Mouse (Mus musculus) mouse embryonic stem cell (cell line): ENCODE measurements around the gene Kcnh3.

Experiments used
- in situ Hi-C, 2 experiments: fragments of 300-500 bp; cut with MboI; formaldehyde crosslinking; loops; 1 replicate in 1 of 2; 3 replicates in 1 of 2; pipeline ENCODE4 v1.14.3; 2019 to 2020; ENCODE audit warnings: low sequenced_read_pairs in 2 of 2, low pct_unique_long_range_greater_than_20kb in 1 of 2, mixed read lengths in 1 of 2; ENCODE audit not compliant: unreplicated experiment in 1 of 2

Gene Kcnh3

DNA sequence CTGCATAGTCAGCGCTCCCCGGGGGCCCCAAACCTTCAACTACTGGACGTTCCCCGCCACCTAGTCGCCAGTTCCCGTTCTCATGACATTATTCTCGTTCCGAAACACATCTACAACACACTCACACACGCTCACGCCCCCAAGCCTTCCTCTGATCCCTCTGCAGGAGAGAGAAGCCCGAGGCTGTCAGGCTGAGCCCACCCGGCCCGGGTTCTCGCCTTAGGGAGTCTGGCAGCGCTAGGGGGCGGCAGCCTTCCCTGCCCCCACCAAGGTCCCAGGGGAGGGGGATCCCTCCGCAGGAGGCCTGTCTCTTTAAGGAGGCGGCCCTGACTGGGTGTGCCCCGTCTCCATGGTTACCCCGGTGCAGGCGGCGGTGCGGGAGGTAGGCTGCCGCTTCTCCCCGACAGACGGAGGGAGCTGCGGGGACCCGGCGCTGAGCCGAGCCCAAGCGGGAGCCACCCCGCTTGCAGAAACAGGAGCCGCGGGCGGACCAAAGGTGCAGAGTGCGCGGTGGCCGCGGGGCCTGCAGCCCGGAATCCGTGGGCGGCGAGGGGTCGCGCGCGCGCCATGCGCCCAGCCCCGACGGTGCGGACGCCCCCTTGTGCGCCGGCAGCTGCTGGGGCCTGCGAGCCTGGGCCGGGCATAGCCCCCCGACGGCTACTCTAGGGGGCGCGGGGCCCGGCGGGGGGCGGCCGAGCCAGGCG lies at the start of gene Kcnh3:
Gene Kcnh3, plus strand, starts transcription at position 654 of the 704 bp plus-strand sequence.
- in situ Hi-C loops = no loop called here

DNA sequence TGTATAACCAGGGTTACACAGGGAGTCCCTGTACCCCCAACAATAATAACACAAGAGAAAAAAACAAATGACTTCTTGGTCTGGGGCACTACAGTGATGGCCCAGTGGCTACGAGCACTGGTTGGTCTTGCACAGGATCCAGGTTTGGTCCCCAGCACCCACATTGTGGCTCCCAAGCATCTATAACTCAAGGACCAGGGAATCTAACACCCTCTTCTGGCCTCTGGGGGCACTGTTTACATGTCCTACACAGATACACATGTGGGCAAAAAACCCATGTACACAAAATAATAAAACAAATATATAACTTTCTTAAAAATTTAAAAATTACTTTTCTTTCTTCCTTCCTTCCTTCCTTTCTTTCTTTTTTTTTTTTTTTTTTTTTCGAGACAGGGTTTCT lies 45.0 kb upstream of the Kcnh3 start:
- in situ Hi-C loops = no loop called here

- in situ Hi-C loops = no loop called here
These were observed 40.3 kb upstream of the Kcnh3 start for GRCm38 (mm10) chr15:99184217-99184914.

DNA sequence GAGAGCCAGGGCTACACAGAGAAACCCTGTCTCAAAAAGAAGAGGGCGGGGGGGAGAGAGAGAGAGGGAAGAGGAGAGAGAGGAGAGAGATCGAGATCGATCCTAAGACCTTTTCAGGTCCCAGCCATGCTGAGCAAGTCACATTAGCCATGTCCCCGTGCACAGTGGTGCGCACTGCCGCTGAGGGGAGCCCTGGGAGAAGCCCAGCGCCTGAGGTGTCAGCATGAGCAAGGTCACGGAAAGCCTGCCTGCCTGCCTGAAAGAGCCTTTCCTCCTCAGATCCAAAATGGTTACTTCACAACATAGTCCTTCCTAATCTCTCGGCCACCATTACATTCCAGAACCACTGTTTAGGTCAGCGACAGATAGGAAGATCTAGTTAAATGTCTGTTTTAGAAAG lies 30.3 kb upstream of the Kcnh3 start:
- in situ Hi-C loops = no loop called here

DNA sequence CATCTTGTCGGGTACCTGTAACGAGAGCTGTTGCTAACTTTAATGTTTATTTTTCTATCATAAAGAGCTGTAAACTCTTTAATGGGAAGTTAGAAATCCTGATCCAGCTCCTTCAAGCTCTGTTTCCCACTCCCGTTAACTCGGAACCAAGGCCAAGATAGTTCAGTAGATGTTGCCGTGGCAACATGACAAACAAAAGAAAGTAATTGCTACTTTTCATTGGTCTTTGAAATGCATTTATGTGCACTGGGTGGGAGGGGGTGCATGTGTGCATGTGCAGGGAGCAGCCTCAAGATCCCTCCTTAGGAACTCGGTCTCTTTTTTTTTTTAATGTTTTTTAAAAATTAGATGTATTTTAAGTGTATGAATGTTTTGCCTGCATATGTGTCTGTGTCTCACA lies 29.6 kb upstream of the Kcnh3 start:
- in situ Hi-C loops = no loop called here

- in situ Hi-C loops = no loop called here
These were observed 25.9 kb upstream of the Kcnh3 start for GRCm38 (mm10) chr15:99198761-99199160.

DNA sequence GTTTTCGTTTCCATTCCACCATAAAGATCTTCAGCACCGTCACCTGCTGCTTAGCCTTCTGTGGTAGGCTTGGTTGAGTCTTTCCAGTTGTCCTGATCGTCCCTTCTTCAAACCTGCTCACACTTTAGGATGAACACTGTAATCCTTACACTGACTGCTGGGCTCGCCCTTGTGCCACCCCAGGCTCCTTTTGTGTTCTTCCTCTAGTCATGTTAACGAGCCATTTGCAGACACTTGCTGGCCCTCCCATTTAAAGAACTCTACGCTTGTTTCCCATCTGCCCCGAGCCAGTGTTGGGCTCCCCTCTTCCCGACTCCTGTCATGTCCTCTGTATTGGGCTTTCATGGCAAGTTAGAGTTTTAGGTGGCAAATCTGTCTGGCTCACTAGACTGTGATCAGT lies 18.7 kb upstream of the Kcnh3 start:
- in situ Hi-C loops = no loop called here

GRCm38 (mm10) chr15:99213183-99213582 lies 11.5 kb upstream of the Kcnh3 start:
- in situ Hi-C loops = no loop called here

GRCm38 (mm10) chr15:99214941-99215340 lies 9.7 kb upstream of the Kcnh3 start:
- in situ Hi-C loops = no loop called here

- in situ Hi-C loops = no loop called here
These were observed 8.8 kb upstream of the Kcnh3 start for GRCm38 (mm10) chr15:99215741-99216463.

DNA sequence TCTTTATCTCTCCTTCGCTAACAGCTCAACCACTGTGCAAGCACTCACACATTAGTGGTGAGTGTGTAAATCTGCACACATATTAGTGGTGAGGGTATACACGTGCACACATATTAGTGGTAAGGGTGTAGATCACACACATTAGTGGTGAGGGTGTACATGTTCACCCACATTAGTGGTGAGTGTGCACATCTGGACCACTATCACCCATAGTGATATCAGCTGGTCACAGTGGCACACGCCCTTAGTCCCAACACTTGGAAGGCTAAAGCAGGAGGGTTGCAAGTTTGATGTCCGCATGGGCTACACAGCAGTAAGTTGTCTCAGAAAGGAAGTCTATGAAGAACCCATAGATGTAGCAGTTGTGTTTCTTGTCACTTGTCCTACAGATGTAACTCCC lies 7.0 kb upstream of the Kcnh3 start:
- in situ Hi-C loops = no loop called here

- in situ Hi-C loops = no loop called here
These were observed 3.2 kb upstream of the Kcnh3 start for GRCm38 (mm10) chr15:99221315-99221952.

DNA sequence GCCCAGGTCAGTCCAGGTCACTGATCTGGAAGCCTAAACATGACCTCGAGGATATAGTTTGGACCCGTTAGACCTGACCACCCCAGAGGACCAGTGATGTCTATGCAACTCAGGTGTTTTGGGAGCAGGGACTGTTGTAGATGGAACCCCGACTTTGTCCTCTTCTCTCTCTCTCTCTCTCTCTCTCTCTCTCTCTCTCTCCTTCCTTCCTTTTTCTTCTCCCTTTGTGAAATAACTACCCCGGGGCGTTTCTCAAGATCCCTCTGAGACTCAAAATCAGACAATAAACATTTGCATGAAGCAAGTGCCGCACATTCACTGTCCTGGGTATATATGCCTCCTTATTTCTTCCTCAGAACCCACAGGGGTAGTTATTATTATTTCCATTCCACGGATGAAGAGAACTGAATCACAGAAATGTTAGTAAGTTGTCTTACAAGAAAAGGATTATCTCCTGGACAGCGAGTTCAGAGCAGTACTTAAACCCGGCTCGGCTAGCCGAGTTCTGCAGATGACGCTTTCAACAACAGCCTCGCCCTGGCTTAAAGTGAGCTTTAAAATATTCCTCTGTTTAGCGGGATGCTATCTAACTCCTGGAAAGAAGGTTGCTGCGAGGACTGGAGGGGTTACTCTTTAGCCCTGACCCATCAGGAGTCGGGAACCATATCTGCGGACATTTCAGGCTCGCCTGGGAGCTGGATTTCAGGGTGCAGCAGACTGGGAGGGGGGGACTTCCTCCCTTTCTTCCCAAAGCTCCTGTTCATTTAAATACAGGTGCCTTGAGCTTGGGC lies 1.7 kb upstream of the Kcnh3 start:
- in situ Hi-C loops = no loop called here

- in situ Hi-C loops = no loop called here
These were observed 965 bp upstream of the Kcnh3 start for GRCm38 (mm10) chr15:99223585-99224207.

- in situ Hi-C loops = no loop called here
These were observed 585 bp downstream of the Kcnh3 start for GRCm38 (mm10) chr15:99225081-99225810.

GRCm38 (mm10) chr15:99226090-99226489 lies 1.4 kb downstream of the Kcnh3 start:
- in situ Hi-C loops = no loop called here

DNA sequence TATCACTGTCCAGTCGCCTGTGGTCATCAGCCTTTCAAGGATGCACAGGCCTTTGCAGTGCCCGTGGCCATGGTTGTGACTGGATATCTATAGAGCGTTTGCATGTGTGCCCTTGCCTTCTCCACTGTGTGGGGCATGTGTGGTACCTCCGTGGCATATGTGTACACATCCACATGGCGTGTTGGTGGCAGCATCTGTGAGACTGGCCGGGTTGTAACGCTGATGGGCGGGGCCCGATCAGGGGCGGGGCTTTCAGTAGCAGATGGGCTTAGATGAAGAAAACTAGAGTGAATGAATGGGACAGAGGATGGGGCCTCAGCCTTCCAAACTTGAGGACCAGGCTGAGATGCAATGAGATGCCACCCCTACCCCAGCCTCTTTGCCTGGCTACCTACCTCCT lies 7.3 kb downstream of the Kcnh3 start:
- in situ Hi-C loops = no loop called here
